Mouse (Mus musculus) intestine, postnatal 0 days (tissue): ENCODE measurements at regions not wholly inside any gene's neighbourhood (a gene's known extent, or its start where the extent isn't known, plus 50 kb on each side); places are given as distances from the start of the nearest gene placed in this dataset.

Experiments used
- ATAC-seq: fragments of 200-750 bp; cut with Nextera tagmentation; 2 replicates; pipeline ENCODE4 v1.8.0; 2017; ENCODE audit warnings: mild to moderate bottlenecking, moderate TSS enrichment, moderate library complexity
- H3K27ac ChIP-seq: fragments of 300-500 bp; sonication (generic); 2 replicates; pipeline ENCODE4 v1.5.1; 2014; ENCODE audit warnings: mild to moderate bottlenecking, low read depth, low read length, moderate library complexity
- H3K27me3 ChIP-seq: fragments of 300-500 bp; sonication (generic); replicated peaks from 2 replicates; pipeline ENCODE4 v1.6.1; 2014; ENCODE audit warnings: low read length, mixed read lengths; ENCODE audit not compliant: control insufficient read depth, insufficient read depth
- H3K36me3 ChIP-seq: fragments of 300-500 bp; sonication (generic); 2 replicates; pipeline ENCODE4 v1.6.1; 2014; ENCODE audit warnings: mild to moderate bottlenecking, moderate library complexity; ENCODE audit not compliant: control insufficient read depth, insufficient read depth
- H3K4me1 ChIP-seq: fragments of 300-500 bp; sonication (generic); replicated peaks from 2 replicates; pipeline ENCODE4 v1.6.1; 2014; ENCODE audit warnings: antibody characterized with exemption, low read length, mixed read lengths; ENCODE audit not compliant: control insufficient read depth, insufficient read depth
- H3K4me2 ChIP-seq: fragments of 300-500 bp; sonication (generic); replicated peaks from 2 replicates; pipeline ENCODE4 v1.6.1; 2014; ENCODE audit warnings: low read depth, mild to moderate bottlenecking, moderate library complexity
- H3K4me3 ChIP-seq: fragments of 300-500 bp; sonication (generic); 2 replicates; pipeline ENCODE4 v1.5.1; 2014; ENCODE audit warnings: low read depth, low read length
- H3K9ac ChIP-seq: fragments of 300-500 bp; sonication (generic); 2 replicates; pipeline ENCODE4 v1.6.1; 2014; ENCODE audit warnings: mild to moderate bottlenecking, low read depth, low read length
- H3K9me3 ChIP-seq: fragments of 300-500 bp; sonication (generic); 2 replicates; pipeline ENCODE4 v1.6.1; 2016; ENCODE audit warnings: mixed run types; ENCODE audit not compliant: control insufficient read depth
- CTCF ChIP-seq: sonication (generic); IDR thresholded peaks from 2 replicates; pipeline ENCODE4 v1.5.1; 2016; ENCODE audit warnings: low read depth, mild to moderate bottlenecking, control low read depth, antibody characterized with exemption, moderate library complexity

GRCm38 (mm10) chr19:26834564-26834963, 51.1 kb upstream of the Gm815 start:
- no peak for ATAC-seq
- Histone ChIP-seq H3K36me3 (no peaks in the 10 kb centered on the region), H3K9ac (no peak overlapping the region), H3K9me3 (no peaks in the 10 kb centered on the region; the same call in 1 of the 2 replicates), H3K4me3 (no peak overlapping the region), H3K27me3 (no peaks in the 10 kb centered on the region), H3K4me2 (no peak overlapping the region), H3K4me1 (no peaks in the 10 kb centered on the region), H3K27ac (no peak overlapping the region)
- peak; percentile 51 for TF ChIP-seq CTCF
